Mouse (Mus musculus): ENCODE data around the gene Agmat. TPM values are rescaled to one million over a fixed set of nuclear protein-coding genes. Genes with fewer than 3 reads are reported as not detected.

The Agmat gene
- polyA plus RNA-seq, 1 experiment, result not detected

GRCm38 (mm10) chr4:141789564-141790218, 43.2 kb downstream of the Agmat start:
- Histone ChIP-seq H3K27ac (ENCODE audit: insufficient read depth, low read depth, low read length) (peak overlapping the region; percentile 78), H3K4me1 (ENCODE audit: control insufficient read depth, insufficient read depth, low read length) (peaks cover 13% of the 10 kb centered on the region), H3K4me3 (ENCODE audit: insufficient read depth, low read length) (peak overlapping the region; percentile 75)
- no peak for TF ChIP-seq POLR2A (IDR thresholded peaks at IDR 0.05; ENCODE audit: borderline replicate concordance, low read depth, low read length)
- no peak for TF ChIP-seq CTCF (IDR thresholded peaks at IDR 0.05; ENCODE audit: low read depth, low read length)

DNA sequence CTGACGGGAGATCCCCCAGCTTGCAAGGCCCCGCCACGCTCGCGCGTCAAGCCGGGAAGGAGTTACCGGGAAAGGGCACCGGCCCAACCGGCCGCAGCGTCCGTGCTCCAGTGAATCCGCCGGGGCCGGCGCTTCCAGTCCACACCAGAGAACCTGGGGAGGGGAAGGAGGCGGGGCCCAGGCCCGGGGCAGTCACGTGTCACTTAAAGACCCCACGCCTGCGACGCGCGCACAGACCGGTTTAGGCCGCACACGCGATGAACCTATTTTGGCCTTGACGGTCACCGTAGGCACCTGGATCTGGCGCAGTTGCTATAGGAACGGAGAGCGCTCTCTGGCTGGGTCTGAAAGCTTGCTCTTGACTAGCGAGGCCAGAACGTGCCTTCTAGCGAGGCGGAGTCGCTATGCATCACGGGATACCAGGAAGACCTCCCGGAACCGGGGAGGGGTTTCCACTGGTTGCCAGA, 44.1 kb downstream of the Agmat start, which contains the start of gene Dnajc16:
Gene Dnajc16, minus strand, starts transcription at position 408 of the 467 bp plus-strand sequence.
- Histone ChIP-seq H3K4me3 (ENCODE audit: insufficient read depth, low read length) (peak within 1 kb of the TSS; percentile 75), H3K4me1 (ENCODE audit: control insufficient read depth, insufficient read depth, low read length) (peaks cover 22% of the 10 kb centered on the region), H3K27ac (ENCODE audit: insufficient read depth, low read depth, low read length) (peak within 1 kb of the TSS; percentile 78)
- TF ChIP-seq CTCF (IDR thresholded peaks at IDR 0.05; ENCODE audit: low read depth, low read length), result no peak
- no peak for TF ChIP-seq POLR2A (IDR thresholded peaks at IDR 0.05; ENCODE audit: borderline replicate concordance, low read depth, low read length)

GRCm38 (mm10) chr4:141791486-141791885, 45.0 kb downstream of the Agmat start:
- TF ChIP-seq POLR2A (IDR thresholded peaks at IDR 0.05; ENCODE audit: borderline replicate concordance, low read depth, low read length) (no peak), CTCF (IDR thresholded peaks at IDR 0.05; ENCODE audit: low read depth, low read length) (no peak)
- Histone ChIP-seq H3K4me3 (ENCODE audit: insufficient read depth, low read length) (no peak overlapping the region), H3K4me1 (ENCODE audit: control insufficient read depth, insufficient read depth, low read length) (peaks cover 29% of the 10 kb centered on the region), H3K27ac (ENCODE audit: insufficient read depth, low read depth, low read length) (no peak overlapping the region)

GRCm38 (mm10) chr4:141791951-141792350, 45.5 kb downstream of the Agmat start:
- Histone ChIP-seq H3K4me3 (ENCODE audit: insufficient read depth, low read length) (no peak overlapping the region), H3K27ac (ENCODE audit: insufficient read depth, low read depth, low read length) (no peak overlapping the region), H3K4me1 (ENCODE audit: control insufficient read depth, insufficient read depth, low read length) (peaks cover 29% of the 10 kb centered on the region)
- no peak for TF ChIP-seq POLR2A (IDR thresholded peaks at IDR 0.05; ENCODE audit: borderline replicate concordance, low read depth, low read length)

GRCm38 (mm10) chr4:141792554-141793281, 46.2 kb downstream of the Agmat start:
- Histone ChIP-seq H3K27ac (ENCODE audit: insufficient read depth, low read depth, low read length) (peak overlapping the region; percentile 78), H3K4me1 (ENCODE audit: control insufficient read depth, insufficient read depth, low read length) (peaks cover 29% of the 10 kb centered on the region), H3K4me3 (ENCODE audit: insufficient read depth, low read length) (peak overlapping the region; percentile 5)
- TF ChIP-seq CTCF (IDR thresholded peaks at IDR 0.05; ENCODE audit: low read depth, low read length) (no peak), POLR2A (IDR thresholded peaks at IDR 0.05; ENCODE audit: borderline replicate concordance, low read depth, low read length) (no peak)

DNA sequence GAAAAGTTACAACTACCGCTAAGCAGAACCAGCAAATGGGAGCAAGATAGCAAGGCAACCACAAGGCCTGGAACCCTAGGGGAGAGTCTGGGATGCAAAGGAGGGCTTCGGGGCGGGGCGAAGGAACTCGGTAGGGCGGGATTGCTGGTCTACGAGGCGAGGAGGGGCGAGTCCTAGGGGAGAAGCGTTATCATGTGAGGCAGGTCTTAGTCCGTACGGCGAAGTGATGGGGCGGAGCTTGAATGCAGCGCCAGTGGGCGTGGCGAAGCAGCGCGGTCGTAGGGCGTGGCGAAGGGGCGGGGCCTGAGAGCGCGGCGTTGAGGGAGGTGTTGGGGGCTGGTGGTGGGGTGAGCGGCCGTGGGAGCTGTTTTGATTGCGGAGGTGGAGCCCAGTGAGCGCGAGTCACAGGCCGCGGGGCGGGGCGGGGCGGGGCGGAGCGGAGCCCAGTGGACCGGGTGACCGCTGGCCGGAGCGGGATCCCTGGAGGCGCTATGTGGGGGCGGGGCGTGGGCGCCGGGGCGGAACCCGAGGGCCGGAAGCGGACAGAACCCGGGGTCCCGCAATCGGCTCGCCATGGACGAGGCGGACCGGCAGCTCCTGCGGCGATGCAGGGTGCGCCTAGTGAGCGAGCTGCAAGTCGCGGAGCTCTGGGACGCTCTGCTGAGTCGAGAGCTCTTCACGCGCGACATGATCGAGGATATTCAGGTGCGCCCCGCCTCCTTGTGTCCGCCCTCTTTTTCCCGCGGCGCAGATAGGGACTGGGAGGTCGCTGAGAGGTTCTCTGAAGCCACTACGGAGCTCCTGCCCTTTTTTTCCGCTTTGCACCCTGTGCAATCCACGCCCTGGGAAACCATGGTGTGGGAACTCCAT, 47.0 kb downstream of the Agmat start, which contains the start of gene Casp9:
Gene Casp9, plus strand, starts transcription at position 331 of the 870 bp plus-strand sequence.
- H3K4me3 ChIP-seq (ENCODE audit: insufficient read depth, low read length), result peak within 1 kb of the TSS; percentile 94
- H3K27ac ChIP-seq (ENCODE audit: insufficient read depth, low read depth, low read length), result peak within 1 kb of the TSS; percentile 96
- H3K4me1 ChIP-seq (ENCODE audit: control insufficient read depth, insufficient read depth, low read length), result peaks cover 29% of the 10 kb centered on the region
- no peak for TF ChIP-seq CTCF (IDR thresholded peaks at IDR 0.05; ENCODE audit: low read depth, low read length)
- TF ChIP-seq POLR2A (IDR thresholded peaks at IDR 0.05; ENCODE audit: borderline replicate concordance, low read depth, low read length), result no peak

DNA sequence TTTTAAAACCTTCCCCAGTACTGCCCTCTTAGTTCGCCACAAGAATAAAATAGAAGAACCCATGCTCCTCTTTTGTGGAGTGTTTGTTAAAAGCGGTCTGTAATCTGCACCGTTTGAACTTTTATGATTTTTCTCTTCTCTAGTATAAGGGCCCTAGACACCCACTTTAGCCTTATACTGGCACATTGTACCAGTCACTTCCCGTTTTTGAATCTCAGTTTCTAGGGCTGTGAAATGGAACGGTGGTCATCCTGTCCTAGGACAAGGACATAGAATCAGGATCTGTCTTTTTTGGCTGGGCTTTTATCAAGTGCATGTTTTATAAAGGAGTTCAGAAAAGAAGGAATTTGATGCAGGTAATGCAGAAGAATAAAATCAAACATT, 47.7 kb downstream of the Agmat start:
- Histone ChIP-seq H3K4me3 (ENCODE audit: insufficient read depth, low read length) (peak overlapping the region; percentile 94), H3K27ac (ENCODE audit: insufficient read depth, low read depth, low read length) (peak overlapping the region; percentile 96), H3K4me1 (ENCODE audit: control insufficient read depth, insufficient read depth, low read length) (peaks cover 29% of the 10 kb centered on the region)
- TF ChIP-seq POLR2A (IDR thresholded peaks at IDR 0.05; ENCODE audit: borderline replicate concordance, low read depth, low read length) (no peak), CTCF (IDR thresholded peaks at IDR 0.05; ENCODE audit: low read depth, low read length) (no peak)

- no peak overlapping the region for H3K27ac ChIP-seq (ENCODE audit: insufficient read depth, low read depth, low read length)
- no peak for TF ChIP-seq CTCF (IDR thresholded peaks at IDR 0.05; ENCODE audit: low read depth, low read length)
- no peak for TF ChIP-seq POLR2A (IDR thresholded peaks at IDR 0.05; ENCODE audit: borderline replicate concordance, low read depth, low read length)
- peaks cover 29% of the 10 kb centered on the region for H3K4me1 ChIP-seq (ENCODE audit: control insufficient read depth, insufficient read depth, low read length)
- no peak overlapping the region for H3K4me3 ChIP-seq (ENCODE audit: insufficient read depth, low read length)
Observed at GRCm38 (mm10) chr4:141796356-141796755, 49.9 kb downstream of the Agmat start.

DNA sequence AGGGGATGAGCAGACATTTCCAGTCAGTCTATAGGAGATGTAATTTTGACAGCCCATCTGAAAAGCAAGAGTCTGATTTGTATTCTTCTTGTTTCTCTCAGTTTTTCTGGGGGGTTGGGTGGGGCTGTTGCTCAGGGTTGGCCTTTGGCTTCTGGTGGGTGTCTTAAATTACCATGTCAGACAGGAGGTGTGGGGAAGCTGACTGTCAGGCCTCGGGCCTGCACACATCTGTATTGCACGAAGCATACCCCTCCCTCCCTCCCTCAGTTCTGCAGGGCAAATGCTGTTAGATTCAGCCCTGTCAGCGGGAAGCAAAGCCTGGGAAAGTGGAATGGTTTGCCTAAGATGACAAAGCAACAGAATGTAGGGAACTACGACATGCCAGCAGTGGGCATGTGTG, 50.5 kb downstream of the Agmat start:
- no peak overlapping the region for H3K4me3 ChIP-seq (ENCODE audit: insufficient read depth, low read length)
- H3K4me1 ChIP-seq (ENCODE audit: control insufficient read depth, insufficient read depth, low read length), result peaks cover 25% of the 10 kb centered on the region
- TF ChIP-seq CTCF (IDR thresholded peaks at IDR 0.05; ENCODE audit: low read depth, low read length), result no peak
- TF ChIP-seq POLR2A (IDR thresholded peaks at IDR 0.05; ENCODE audit: borderline replicate concordance, low read depth, low read length), result no peak
- no peak overlapping the region for H3K27ac ChIP-seq (ENCODE audit: insufficient read depth, low read depth, low read length)
